Mouse (Mus musculus) MEL (cell line): ENCODE measurements around the gene Lix1l. TPM values are rescaled to one million over a fixed set of nuclear protein-coding genes. Genes with fewer than 3 reads are reported as not detected.
A peak's percentile ranks its signal among the peaks of the same experiment; 100 is the strongest.

Source experiments
- DNase-seq: peaks from one replicate; pipeline ENCODE4 v3.0.0; 2011; ENCODE audit warnings: low read depth, low spot score
- H3K27ac ChIP-seq: 2 replicates; pipeline ENCODE4 v1.5.1; 2012; ENCODE audit warnings: low read depth, mild to moderate bottlenecking, control low read depth, low read length, moderate library complexity; ENCODE audit not compliant: control insufficient read depth
- H3K27me3 ChIP-seq, 2 experiments: fragments of 150-350 bp in 1 of 2; sonication (generic) in 1 of 2; 2 replicates each; pipeline ENCODE4 v1.6.1; 2012; ENCODE audit warnings: low read length in 2 of 2, mild to moderate bottlenecking in 2 of 2, improper control_type of control experiment in 1 of 2, moderate library complexity in 1 of 2; ENCODE audit not compliant: insufficient read depth in 2 of 2, control insufficient read depth in 1 of 2
- H3K36me3 ChIP-seq, 2 experiments: 2 replicates each; pipeline ENCODE4 v1.6.1; 2012 to 2014; ENCODE audit warnings: low read length in 2 of 2, improper control_type of control experiment in 1 of 2, inconsistent platforms in 1 of 2, mild to moderate bottlenecking in 1 of 2; ENCODE audit not compliant: insufficient read depth in 2 of 2, control insufficient read depth in 1 of 2
- H3K4me1 ChIP-seq, 2 experiments: fragments of 150-350 bp in 1 of 2; sonication (generic) in 1 of 2; 2 replicates each; pipeline ENCODE4 v1.6.1; 2012; ENCODE audit warnings: low read length in 2 of 2, improper control_type of control experiment in 1 of 2, mild to moderate bottlenecking in 1 of 2; ENCODE audit not compliant: insufficient read depth in 2 of 2, control insufficient read depth in 1 of 2
- H3K4me3 ChIP-seq, 2 experiments: fragments of 150-350 bp in 1 of 2; sonication (generic) in 1 of 2; 2 replicates each; pipeline ENCODE4 v1.5.1; 2012; ENCODE audit warnings: low read depth in 2 of 2, low read length in 2 of 2, mild to moderate bottlenecking in 2 of 2, moderate library complexity in 2 of 2, control low read depth in 1 of 2, improper control_type of control experiment in 1 of 2; ENCODE audit not compliant: control insufficient read depth in 1 of 2, insufficient read depth in 1 of 2
- H3K79me2 ChIP-seq: 2 replicates; pipeline ENCODE4 v1.6.1; 2012; ENCODE audit warnings: mild to moderate bottlenecking, low read length, moderate library complexity; ENCODE audit not compliant: control insufficient read depth, poor library complexity, insufficient read depth
- H3K9ac ChIP-seq: 2 replicates; pipeline ENCODE4 v1.6.1; 2012; ENCODE audit warnings: low read depth, mild to moderate bottlenecking, control low read depth, low read length, moderate library complexity; ENCODE audit not compliant: control insufficient read depth, poor library complexity, severe bottlenecking
- H3K9me3 ChIP-seq: fragments of 150-350 bp; sonication (generic); replicated peaks from 2 replicates; pipeline ENCODE4 v1.6.1; 2012; ENCODE audit warnings: mild to moderate bottlenecking, low read length, improper control_type of control experiment, moderate library complexity; ENCODE audit not compliant: insufficient read depth
- CHD1 ChIP-seq: IDR thresholded peaks from 2 replicates; pipeline ENCODE4 v1.6.1; 2012; ENCODE audit warnings: low read depth, mild to moderate bottlenecking, inconsistent platforms, low read length, improper control_type of control experiment
- CTCF ChIP-seq, 3 experiments: IDR thresholded peaks in 2 of 3; conservative IDR thresholded peaks in 1 of 3; 2 replicates each; pipeline ENCODE4 v1.5.1; 2011 to 2012; ENCODE audit warnings: low read length in 3 of 3, low read depth in 2 of 3, mild to moderate bottlenecking in 2 of 3, improper control_type of control experiment in 1 of 3, inconsistent platforms in 1 of 3, mixed read lengths in 1 of 3, moderate library complexity in 1 of 3; ENCODE audit not compliant: control insufficient read depth in 1 of 3, insufficient read depth in 1 of 3, poor library complexity in 1 of 3, severe bottlenecking in 1 of 3
- ELF1 ChIP-seq: IDR thresholded peaks from 2 replicates; pipeline ENCODE4 v1.6.1; 2014; ENCODE audit warnings: low read depth, mild to moderate bottlenecking, inconsistent platforms, low read length, improper control_type of control experiment, moderate library complexity
- GABPA ChIP-seq: IDR thresholded peaks from 2 replicates; pipeline ENCODE4 v1.6.1; 2012; ENCODE audit warnings: low read depth, mild to moderate bottlenecking, inconsistent platforms, low read length, improper control_type of control experiment, moderate library complexity
- GATA1 ChIP-seq: IDR thresholded peaks from 2 replicates; pipeline ENCODE4 v1.6.1; 2011; ENCODE audit warnings: low read depth, low read length, improper control_type of control experiment
- JUND ChIP-seq: IDR thresholded peaks from 2 replicates; pipeline ENCODE4 v1.6.1; 2011; ENCODE audit warnings: low read depth, mild to moderate bottlenecking, improper control_type of control experiment, low read length
- KAT2A ChIP-seq: conservative IDR thresholded peaks from 2 replicates; pipeline ENCODE4 v1.6.1; 2012; ENCODE audit warnings: low read depth, low read length, improper control_type of control experiment, inconsistent platforms
- MAFK ChIP-seq: IDR thresholded peaks from 2 replicates; pipeline ENCODE4 v1.6.1; 2011; ENCODE audit warnings: low read depth, mild to moderate bottlenecking, low read length, improper control_type of control experiment, borderline replicate concordance
- MXI1 ChIP-seq: IDR thresholded peaks from 2 replicates; pipeline ENCODE4 v1.6.1; 2011; ENCODE audit warnings: mild to moderate bottlenecking, low read depth, low read length, improper control_type of control experiment
- MYB ChIP-seq: IDR thresholded peaks from 2 replicates; pipeline ENCODE4 v1.6.1; 2011; ENCODE audit warnings: mild to moderate bottlenecking, low read depth, low read length, improper control_type of control experiment
- MYC ChIP-seq: IDR thresholded peaks from 2 replicates; pipeline ENCODE4 v1.6.1; 2011; ENCODE audit warnings: low read depth, mild to moderate bottlenecking, low read length, improper control_type of control experiment, moderate library complexity
- POLR2A ChIP-seq, 2 experiments: IDR thresholded peaks; 2 replicates each; pipeline ENCODE4 v1.6.1; 2011 to 2012; ENCODE audit warnings: low read length in 2 of 2, mild to moderate bottlenecking in 2 of 2, control low read depth in 1 of 2, improper control_type of control experiment in 1 of 2, low read depth in 1 of 2, moderate library complexity in 1 of 2; ENCODE audit not compliant: control insufficient read depth in 1 of 2, insufficient read depth in 1 of 2, poor library complexity in 1 of 2
- POLR2AphosphoS2 ChIP-seq: IDR thresholded peaks from 2 replicates; pipeline ENCODE4 v1.6.1; 2011; ENCODE audit warnings: low read length, improper control_type of control experiment
- SIN3A ChIP-seq: IDR thresholded peaks from 2 replicates; pipeline ENCODE4 v1.6.1; 2012; ENCODE audit warnings: low read length, improper control_type of control experiment, inconsistent platforms
- TAL1 ChIP-seq: IDR thresholded peaks from 2 replicates; pipeline ENCODE4 v1.6.1; 2012; ENCODE audit warnings: mild to moderate bottlenecking, inconsistent platforms, low read length, moderate library complexity, mixed read lengths
- TBP ChIP-seq: IDR thresholded peaks from 2 replicates; pipeline ENCODE4 v1.8.0; 2011; ENCODE audit warnings: low read depth, low read length, improper control_type of control experiment
- TCF12 ChIP-seq: IDR thresholded peaks from 2 replicates; pipeline ENCODE4 v1.6.1; 2014; ENCODE audit warnings: low read depth, mild to moderate bottlenecking, inconsistent platforms, low read length, improper control_type of control experiment, moderate library complexity
- UBTF ChIP-seq: IDR thresholded peaks from 2 replicates; pipeline ENCODE4 v1.6.1; 2012; ENCODE audit warnings: low read depth, mild to moderate bottlenecking, inconsistent platforms, low read length, improper control_type of control experiment, moderate library complexity, borderline replicate concordance; ENCODE audit not compliant: insufficient read depth
- USF1 ChIP-seq: IDR thresholded peaks from 2 replicates; pipeline ENCODE4 v1.6.1; 2014; ENCODE audit warnings: low read depth, mild to moderate bottlenecking, inconsistent platforms, low read length, improper control_type of control experiment, moderate library complexity
- USF2 ChIP-seq, 2 experiments: IDR thresholded peaks; 2 replicates each; pipeline ENCODE4 v1.6.1; 2011 to 2012; ENCODE audit warnings: improper control_type of control experiment in 2 of 2, low read length in 2 of 2, borderline replicate concordance in 1 of 2, inconsistent platforms in 1 of 2, low read depth in 1 of 2, mild to moderate bottlenecking in 1 of 2; ENCODE audit not compliant: insufficient read depth in 1 of 2
- ZMIZ1 ChIP-seq: IDR thresholded peaks from 2 replicates; pipeline ENCODE4 v1.6.1; 2012; ENCODE audit warnings: low read depth, mild to moderate bottlenecking, inconsistent platforms, low read length, improper control_type of control experiment, moderate library complexity
- polyA plus RNA-seq, 2 experiments: library from polyadenylated mRNA; stranded (reverse) in 1 of 2; unstranded in 1 of 2; fragments of >175 nt in 1 of 2; fragments of >200 nt in 1 of 2; gene quantifications; 2 replicates each; pipeline versions ENCODE4 v1.2.1 to v1.2.4; 2012; ENCODE audit warnings: low replicate concordance in 2 of 2, low read depth in 1 of 2; ENCODE audit not compliant: insufficient read length in 2 of 2, insufficient read depth in 1 of 2, missing spikeins in 1 of 2
- total RNA-seq: library from RNA; depleted of rRNA; stranded (reverse); fragments of 300-350 nt; gene quantifications from 2 replicates; pipeline ENCODE4 v1.2.3, GENCODE M21; 2012

Gene Lix1l
- total and polyA plus RNA-seq, 3 experiments = 5.4 to 17.0 TPM; not detected in 1

GRCm38 (mm10) chr3:96669727-96670468, 68.9 kb downstream of the Lix1l start, which contains the start of gene Ankrd35:
Gene Ankrd35 (plus strand): TSS chr3:96670131.
- H3K27ac ChIP-seq = no peak within 1 kb of the TSS
- H3K36me3 ChIP-seq = peaks cover 0 to 12% of the 10 kb centered on the region in 2 experiments; a peak in 2 of 4 replicates
- no peaks in the 10 kb centered on the region; the same call in 1 of the 2 replicates for H3K79me2 ChIP-seq
- H3K9ac ChIP-seq = peak within 1 kb of the TSS; percentile 54
- TF ChIP-seq MXI1 = no peak; the same call in 1 of the 2 replicates
- no peak for TF ChIP-seq CHD1
- 0 out of 2 replicates have a peak, but pooled peaks have one; percentile 8 for TF ChIP-seq TBP
- peak; percentile 64 for TF ChIP-seq SIN3A
- TF ChIP-seq POLR2A (IDR thresholded peaks at IDR 0.05; ENCODE audit: control insufficient read depth in 1 of 2, insufficient read depth in 1 of 2, low read depth in 1 of 2, low read length in 2 of 2, poor library complexity in 1 of 2) = no peak
- 0 out of 2 replicates have a peak, but pooled peaks have one; percentile 15 for TF ChIP-seq TCF12
- TF ChIP-seq CTCF (IDR thresholded peaks at IDR 0.05 in 2 of 3, conservative IDR thresholded peaks at IDR 0.05 in 1 of 3; ENCODE audit: control insufficient read depth in 1 of 3, insufficient read depth in 1 of 3, low read depth in 2 of 3, low read length in 3 of 3, poor library complexity in 1 of 3, severe bottlenecking in 1 of 3) = peak in 2 of 3 experiments; percentile 10 to 44; a peak in 3 of 6 replicates
- no peaks in the 10 kb centered on the region for H3K27me3 ChIP-seq
- H3K9me3 ChIP-seq = no peaks in the 10 kb centered on the region
- H3K4me1 ChIP-seq = peaks cover 3 to 12% of the 10 kb centered on the region in 2 experiments
- peak within 1 kb of the TSS; percentile 57 to 61 for H3K4me3 ChIP-seq
- peak; percentile 99 for DNase-seq

DNA sequence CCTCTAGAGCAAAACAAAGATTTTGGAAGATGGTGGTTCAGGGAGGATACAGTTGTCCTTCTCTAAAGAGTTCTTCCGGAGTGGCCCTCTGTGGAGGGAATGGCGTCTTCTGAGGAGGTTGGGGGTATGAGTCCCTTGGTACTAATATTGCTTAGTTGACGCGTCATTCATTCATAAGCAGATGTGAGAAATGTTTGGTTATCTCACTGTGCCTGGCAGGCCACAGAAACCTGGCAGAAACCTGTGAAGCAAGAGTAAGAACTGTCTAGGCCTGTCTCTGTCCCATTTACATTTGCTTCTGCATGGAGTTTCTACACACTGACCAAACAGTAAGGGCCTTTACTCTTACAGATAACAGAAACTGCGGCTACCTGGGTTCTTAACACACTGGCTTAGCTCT, 70.6 kb downstream of the Lix1l start:
- Histone ChIP-seq H3K79me2 (no peaks in the 10 kb centered on the region; the same call in 1 of the 2 replicates), H3K36me3 (peaks cover 0 to 21% of the 10 kb centered on the region in 2 experiments; a peak in 2 of 4 replicates), H3K9ac (no peak overlapping the region), H3K4me3 (no peak overlapping the region), H3K27me3 (no peaks in the 10 kb centered on the region), H3K27ac (no peak overlapping the region), H3K4me1 (peaks cover 7 to 19% of the 10 kb centered on the region in 2 experiments), H3K9me3 (no peaks in the 10 kb centered on the region)
- DNase-seq = no peak
- no peak for TF ChIP-seq SIN3A
- TF ChIP-seq MAFK = no peak
- no peak for TF ChIP-seq MYB
- no peak for TF ChIP-seq TAL1
- no peak for TF ChIP-seq JUND
- no peak for TF ChIP-seq USF2 (IDR thresholded peaks at IDR 0.05; ENCODE audit: borderline replicate concordance in 1 of 2, insufficient read depth in 1 of 2, low read depth in 1 of 2, low read length in 2 of 2)
- no peak for TF ChIP-seq USF1
- no peak for TF ChIP-seq ZMIZ1
- TF ChIP-seq KAT2A = no peak
- TF ChIP-seq POLR2AphosphoS2 = no peak
- TF ChIP-seq TCF12 = no peak
- no peak for TF ChIP-seq ELF1
- TF ChIP-seq UBTF = no peak
- no peak for TF ChIP-seq GATA1
- TF ChIP-seq GABPA = no peak
- no peak for TF ChIP-seq MYC
